Mouse (Mus musculus) heart, adult 18-20 months (tissue): ENCODE measurements around the gene Clk3. TPM values are rescaled to one million over a fixed set of nuclear protein-coding genes. Genes with fewer than 3 reads are reported as not detected.

ENCODE experiments used
- DNase-seq, 2 experiments: peaks; one replicate each; pipeline ENCODE4 v3.0.0; 2021 to 2022; ENCODE audit warnings: mixed read lengths in 1 of 2
- long read RNA-seq, 2 experiments: library from polyadenylated mRNA; stranded (forward); transcript quantifications; one replicate each; pipeline ENCODE4 v2.0.0; 2021
- total RNA-seq, 2 experiments: library from RNA; stranded (reverse); gene quantifications; 2 replicates each; pipeline ENCODE4 v1.2.3; 2021

The Clk3 gene
- total RNA-seq = 10 to 100 TPM; 21.3 to 29.0 TPM
- long read RNA-seq, experiment 1, transcript Clk3-201 (13 exons, 2,496 nt) = major isoform, 18 of 31 reads
- long read RNA-seq, experiment 1, partial matches to known transcripts = 4 of 31 reads
- long read RNA-seq, experiment 1, other reads (novel, unspliced or antisense) = 9 of 31 reads
- long read RNA-seq, experiment 2, transcript Clk3-201 (13 exons, 2,496 nt) = major isoform, 5 of 14 reads
- long read RNA-seq, experiment 2, partial matches to known transcripts = 1 of 14 reads
- long read RNA-seq, experiment 2, other reads (novel, unspliced or antisense) = 8 of 14 reads

- DNase-seq = peak; percentile 69 to 87
Measured at GRCm38 (mm10) chr9:57765364-57766351, at the start of gene Clk3. TSS of gene Clk3 (minus strand) at chr9:57765860.

- no peak for DNase-seq
Measured at GRCm38 (mm10) chr9:57814866-57815265, 49.2 kb upstream of the Clk3 start.

DNA sequence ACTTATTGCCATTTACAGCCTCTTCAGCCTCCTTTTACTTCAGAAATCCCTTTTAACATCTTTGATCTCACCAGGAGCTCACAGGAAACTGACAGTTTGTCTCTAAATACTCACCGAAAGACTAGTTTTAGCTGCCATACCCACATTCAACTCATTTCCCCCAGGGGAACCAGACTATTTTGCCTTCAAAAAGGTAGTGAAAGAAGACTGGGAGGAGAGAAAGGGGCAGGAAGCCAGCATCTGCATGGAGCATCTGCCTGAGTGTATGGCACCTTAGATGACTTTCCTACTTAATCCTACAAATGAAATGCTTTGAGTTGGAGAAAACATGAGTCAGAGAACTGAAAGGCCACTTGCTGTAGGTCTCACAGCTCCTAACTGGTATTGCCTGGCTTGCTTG is 48.4 kb upstream of the Clk3 start:
- no peak for DNase-seq

GRCm38 (mm10) chr9:57811793-57812733 is 46.4 kb upstream of the Clk3 start:
- DNase-seq = no peak

DNA sequence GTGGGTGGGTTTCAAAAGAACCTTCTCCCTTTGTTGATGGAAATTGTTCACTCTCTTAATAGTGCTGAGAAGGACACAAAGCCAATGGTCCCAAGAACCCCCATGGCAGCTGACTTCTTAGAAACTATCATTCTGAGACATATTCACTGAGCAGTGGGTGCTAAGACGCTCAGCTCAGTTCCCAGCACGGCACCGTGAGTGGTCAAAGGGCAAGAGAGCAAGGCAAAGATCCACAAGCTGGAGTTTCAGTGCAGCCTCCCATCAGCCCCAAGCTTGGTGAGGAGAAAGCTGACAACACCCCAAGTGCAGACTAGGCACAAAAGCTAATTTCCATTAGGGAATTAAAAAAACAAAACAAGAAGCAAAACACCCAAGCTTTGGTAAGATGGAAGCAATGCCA is 45.0 kb upstream of the Clk3 start:
- DNase-seq = no peak

DNA sequence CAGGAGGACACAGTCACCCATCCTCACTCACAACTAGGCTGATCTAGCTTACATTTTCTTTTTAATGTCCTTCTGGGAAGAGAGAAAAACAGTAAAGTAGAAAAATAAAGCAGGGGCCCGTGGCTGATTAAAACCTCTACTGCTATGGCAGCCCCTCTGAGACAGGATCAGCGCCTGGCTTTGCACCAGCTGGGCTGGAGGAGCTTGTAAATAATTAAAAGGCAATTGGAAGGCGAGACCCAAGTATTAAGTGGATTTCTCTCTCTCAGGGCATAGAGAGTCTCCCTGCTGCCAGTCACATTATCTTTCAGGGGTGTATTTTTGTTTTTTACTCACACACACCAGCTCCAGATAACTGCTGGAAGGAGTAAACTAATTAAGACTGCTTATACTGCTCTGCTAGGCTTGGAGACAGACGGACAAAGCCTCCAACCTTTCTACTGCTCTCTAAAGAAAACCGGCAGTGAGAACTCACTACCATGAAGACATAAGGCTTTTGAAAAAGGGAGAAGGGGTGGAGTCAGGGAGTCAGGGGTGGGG is 43.2 kb upstream of the Clk3 start:
- no peak for DNase-seq

GRCm38 (mm10) chr9:57807174-57807651 is 41.6 kb upstream of the Clk3 start:
- DNase-seq = no peak

- DNase-seq = no peak
Measured at GRCm38 (mm10) chr9:57806066-57806481, 40.4 kb upstream of the Clk3 start.

DNA sequence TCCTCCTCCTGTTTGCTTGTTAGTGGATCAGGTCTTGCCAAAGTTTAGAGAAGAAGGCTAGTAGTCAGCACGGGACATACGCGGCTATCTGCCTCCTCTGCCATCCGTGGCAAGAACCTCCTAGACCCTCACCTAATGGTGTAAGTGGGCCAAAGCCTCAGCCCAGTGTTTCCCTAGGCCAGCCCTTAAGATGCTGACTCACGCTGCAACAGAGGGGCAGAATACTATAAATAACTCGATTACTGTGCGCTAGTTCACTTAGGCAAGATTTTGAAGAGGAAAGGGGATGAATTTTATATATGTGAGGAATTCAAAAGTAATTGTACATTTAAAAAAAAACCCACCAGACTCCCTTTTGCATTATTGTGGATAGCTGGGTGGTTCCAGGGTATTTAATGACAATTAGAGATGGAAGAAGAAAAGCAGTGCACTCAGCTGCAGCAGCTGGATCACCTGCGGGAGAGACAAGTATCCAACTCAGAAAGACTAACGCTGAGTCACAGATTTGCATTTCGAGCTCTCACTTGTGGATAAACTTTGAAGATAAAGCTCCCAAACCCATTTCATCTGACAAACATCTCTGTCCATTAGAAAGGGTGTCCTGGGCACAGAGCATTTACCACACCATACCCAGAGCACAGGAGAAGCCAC is 39.6 kb upstream of the Clk3 start:
- DNase-seq = peak in 1 of 2 experiments; percentile 36

- DNase-seq = no peak
Measured at GRCm38 (mm10) chr9:57803839-57804238, 38.2 kb upstream of the Clk3 start.

DNA sequence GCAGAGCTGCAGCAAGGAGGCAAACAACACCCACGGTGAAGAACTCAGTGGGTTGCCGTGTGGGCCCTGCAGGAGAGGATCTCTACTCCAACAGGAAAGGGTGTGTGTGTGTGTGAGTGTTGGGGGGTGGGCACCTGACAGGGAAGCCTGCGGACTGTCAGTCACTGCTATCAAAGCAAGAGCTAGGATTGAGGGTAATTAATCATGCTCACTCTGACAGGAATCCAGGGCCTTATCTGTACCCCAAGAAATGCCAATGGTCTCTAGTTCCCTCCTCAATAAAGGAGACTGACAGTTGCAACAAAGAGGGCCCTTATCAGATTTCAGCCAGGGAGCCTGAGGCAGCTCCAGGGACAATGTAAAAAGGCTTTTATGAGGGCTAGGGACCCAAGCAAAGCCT is 37.4 kb upstream of the Clk3 start:
- no peak for DNase-seq

- DNase-seq = no peak
Measured at GRCm38 (mm10) chr9:57800325-57800975, 34.8 kb upstream of the Clk3 start.

DNA sequence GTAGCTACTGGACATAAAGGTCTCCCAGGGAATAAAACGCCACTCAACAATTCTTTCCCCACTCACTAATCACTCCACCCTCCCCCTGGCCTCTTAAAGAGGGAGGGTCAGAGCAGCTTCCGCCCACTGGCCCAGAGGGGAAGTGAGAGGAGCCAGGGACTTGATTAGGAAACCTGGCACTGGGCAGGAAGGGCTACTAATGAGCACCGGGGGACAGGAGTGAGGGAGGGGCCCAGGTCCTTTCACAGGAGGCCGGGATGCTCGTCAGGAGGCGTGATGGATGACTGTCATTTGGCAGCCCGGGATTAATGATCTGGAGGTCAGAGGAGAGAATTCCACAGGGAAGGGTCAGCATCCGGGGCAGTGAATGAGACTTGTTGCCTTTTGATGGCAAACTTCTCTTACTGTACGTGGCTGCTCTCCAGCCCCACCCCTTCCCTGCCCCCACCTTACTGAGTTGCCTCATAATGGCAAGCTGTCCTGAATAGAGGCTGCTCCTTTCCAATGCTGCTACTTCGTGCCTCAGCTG is 33.1 kb upstream of the Clk3 start:
- peak; percentile 24 to 68 for DNase-seq

GRCm38 (mm10) chr9:57797456-57797855 is 31.8 kb upstream of the Clk3 start:
- no peak for DNase-seq

DNA sequence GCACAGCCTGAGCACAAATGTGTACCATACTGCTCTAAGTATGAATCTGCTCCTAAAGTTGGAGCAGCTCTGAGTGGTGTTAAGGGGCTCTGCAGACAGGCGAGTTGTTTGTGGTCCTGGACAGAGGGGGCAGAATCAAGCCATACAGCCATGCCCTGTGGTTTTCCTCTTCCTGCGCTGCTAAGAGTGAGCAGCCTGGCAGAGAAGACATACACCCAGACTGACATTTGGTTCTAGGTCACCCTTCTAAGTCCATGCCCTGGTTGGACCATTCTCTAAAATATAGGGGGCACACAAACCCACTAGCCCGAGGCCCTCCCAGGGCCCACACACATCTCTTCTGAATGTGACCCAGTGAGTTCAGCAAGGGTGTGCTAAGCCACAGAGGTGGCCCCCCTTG is 24.1 kb upstream of the Clk3 start:
- DNase-seq = no peak

DNA sequence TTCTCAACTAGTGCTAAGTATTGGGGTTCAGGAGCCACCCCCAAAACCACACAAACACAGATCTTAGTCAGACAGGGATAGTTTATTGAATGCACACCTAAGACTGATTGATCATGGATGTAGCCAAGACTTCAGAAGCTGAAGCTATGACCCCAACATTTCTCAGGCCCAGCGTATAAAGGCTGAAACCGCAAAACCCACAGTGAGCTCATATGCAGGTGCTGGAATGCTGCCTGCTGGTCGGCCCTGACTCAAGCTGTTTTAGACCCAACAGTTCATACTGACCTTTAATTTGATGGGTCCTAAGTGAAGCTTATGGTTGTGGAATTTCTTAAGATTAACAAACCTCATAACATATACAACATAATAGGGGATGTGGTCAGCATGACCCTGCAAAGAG is 17.0 kb upstream of the Clk3 start:
- no peak for DNase-seq

DNA sequence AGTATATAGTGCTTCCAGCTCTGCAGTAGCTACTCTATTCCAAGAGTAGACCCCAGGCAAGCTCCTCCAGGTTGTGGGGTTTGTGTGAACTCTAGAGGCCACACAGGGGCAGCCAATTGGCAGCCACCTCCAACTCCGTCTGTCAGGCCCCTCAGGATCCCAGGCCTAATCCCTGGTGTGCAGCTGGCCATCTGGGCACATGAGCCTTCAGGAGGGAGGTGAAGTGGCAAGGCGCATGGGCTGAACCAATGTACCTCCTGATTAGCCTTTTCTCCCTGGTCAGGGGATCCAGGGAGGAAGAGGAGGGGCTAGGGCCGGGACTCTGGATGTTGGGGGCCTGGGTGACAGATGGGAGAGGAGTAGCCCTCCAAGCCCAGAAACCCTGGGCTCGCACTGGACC is 10.1 kb upstream of the Clk3 start:
- no peak for DNase-seq

- DNase-seq = no peak
Measured at GRCm38 (mm10) chr9:57775026-57775425, 9.4 kb upstream of the Clk3 start.

- DNase-seq = no peak
Measured at GRCm38 (mm10) chr9:57774168-57774567, 8.5 kb upstream of the Clk3 start.

DNA sequence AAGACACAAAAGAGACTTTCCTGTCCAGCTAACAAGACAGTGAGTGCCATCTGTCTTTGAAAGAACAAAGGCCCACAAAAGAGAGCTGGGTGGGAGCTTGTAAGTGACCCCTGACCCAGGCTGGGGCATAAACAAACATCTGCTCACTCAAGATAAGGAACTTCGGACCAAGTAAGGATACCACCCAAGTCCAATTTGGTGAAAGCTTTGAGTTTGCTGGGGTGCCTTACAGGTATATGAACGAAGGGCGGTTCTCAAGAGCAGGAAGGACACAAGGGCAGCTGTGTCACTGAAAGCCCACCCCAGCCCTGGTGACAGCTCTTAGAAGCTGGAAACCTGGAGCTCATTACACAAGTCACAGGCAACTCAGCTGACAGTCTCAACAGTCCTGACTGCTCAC is 8.1 kb upstream of the Clk3 start:
- no peak for DNase-seq
